Mouse (Mus musculus) lung, embryonic 14.5 days (tissue): ENCODE results near the gene Aox1. TPM values are rescaled to one million over a fixed set of nuclear protein-coding genes. Genes with fewer than 3 reads are reported as not detected.
"Not testable (repeated sequence)": the region's sequence is repeated elsewhere in the genome, so short reads cannot be mapped to it uniquely, and the experiment has no call there.

Experiments used
- ATAC-seq: fragments of 200-750 bp; cut with Nextera tagmentation; 2 replicates; pipeline ENCODE4 v1.8.0; 2017; ENCODE audit warnings: mild to moderate bottlenecking, moderate TSS enrichment, moderate library complexity; ENCODE audit not compliant: insufficient read depth
- DNase-seq: peaks from one replicate; pipeline ENCODE4 v3.0.0-alpha.2; 2015
- H3K27ac ChIP-seq: fragments of 300-500 bp; sonication (generic); 2 replicates; pipeline ENCODE4 v1.5.1; 2014; ENCODE audit warnings: low read depth, mild to moderate bottlenecking, moderate library complexity
- H3K27me3 ChIP-seq: fragments of 300-500 bp; sonication (generic); 2 replicates; pipeline ENCODE4 v1.6.1; 2014; ENCODE audit warnings: low read length, control low read depth; ENCODE audit not compliant: insufficient read depth
- H3K36me3 ChIP-seq: fragments of 300-500 bp; sonication (generic); 2 replicates; pipeline ENCODE4 v1.6.1; 2014; ENCODE audit warnings: control low read depth; ENCODE audit not compliant: insufficient read depth
- H3K4me1 ChIP-seq: fragments of 300-500 bp; sonication (generic); 2 replicates; pipeline ENCODE4 v1.6.1; 2014; ENCODE audit warnings: antibody characterized with exemption, control low read depth; ENCODE audit not compliant: insufficient read depth
- H3K4me2 ChIP-seq: fragments of 300-500 bp; sonication (generic); 2 replicates; pipeline ENCODE4 v1.6.1; 2014; ENCODE audit warnings: mild to moderate bottlenecking
- H3K4me3 ChIP-seq: fragments of 300-500 bp; sonication (generic); 2 replicates; pipeline ENCODE4 v1.5.1; 2014; ENCODE audit warnings: low read depth, low read length
- H3K9ac ChIP-seq: fragments of 300-500 bp; sonication (generic); 2 replicates; pipeline ENCODE4 v1.6.1; 2014
- H3K9me3 ChIP-seq: fragments of 300-500 bp; sonication (generic); 2 replicates; pipeline ENCODE4 v1.6.1; 2016; ENCODE audit warnings: low read depth, low read length, control low read depth
- CTCF ChIP-seq: IDR thresholded peaks from 2 replicates; pipeline ENCODE4 v1.5.1; 2016; ENCODE audit warnings: antibody characterized with exemption, low read depth
- WGBS: fragments of 180-500 bp; shearing (Covaris S2); extraction: QIAGEN DNeasy Blood & Tissue Kit; methylation state at CpG from one replicate; pipeline ENCODE4 v1.1.7; 2014; 5-methylcytosine and 5-hydroxymethylcytosine counted together
- polyA plus RNA-seq: library from polyadenylated mRNA; unstranded; fragments of >200 nt; fragmentation: Nextera tagmentation; extraction: Ambion mirVana; gene quantifications from 2 replicates; pipeline ENCODE4 v1.2.1, GENCODE M21; 2014

Aox1 gene
- 0.41 and 0.72 TPM in 2 replicates for polyA plus RNA-seq

DNA sequence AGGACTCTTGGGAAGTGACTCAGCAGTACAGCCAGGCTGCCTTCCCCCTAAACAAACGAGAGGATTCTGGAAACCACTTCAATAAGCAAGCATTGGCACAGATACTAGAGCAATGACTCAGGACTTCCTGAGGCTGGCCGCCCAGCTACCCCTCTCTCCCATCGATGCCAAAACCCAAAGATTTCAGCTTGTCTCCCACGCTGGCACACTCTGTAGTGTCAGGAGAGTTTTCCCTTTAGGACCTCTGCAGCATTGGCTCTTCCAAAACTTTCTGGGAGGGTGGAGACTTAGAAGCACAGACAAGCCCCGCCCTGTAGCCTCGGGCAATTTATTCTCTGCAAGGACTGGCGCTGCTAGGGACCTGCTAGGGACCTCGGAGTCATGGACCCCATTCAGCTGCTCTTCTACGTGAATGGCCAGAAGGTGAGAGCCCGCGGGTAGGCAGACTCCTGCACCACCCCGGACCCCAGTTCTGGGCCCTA is at the start of gene Aox1:
Gene Aox1 (plus strand): TSS at position 296 of the 482 bp plus-strand sequence.
- Histone ChIP-seq H3K4me1 (peaks cover 7% of the 10 kb centered on the region), H3K4me3 (peak within 1 kb of the TSS; percentile 25), H3K9me3 (no peaks in the 10 kb centered on the region), H3K9ac (0 out of 2 replicates have a peak within 1 kb of the TSS, but pooled peaks have one; percentile 24), H3K27ac (peak within 1 kb of the TSS; percentile 38; the same call in 1 of the 2 replicates), H3K36me3 (peaks cover 12% of the 10 kb centered on the region; the same call in 1 of the 2 replicates), H3K27me3 (no peaks in the 10 kb centered on the region), H3K4me2 (peak within 1 kb of the TSS; percentile 60)
- no peak for TF ChIP-seq CTCF
- ATAC-seq (peak; percentile 75), DNase-seq (peak; percentile 68)
- 11% methylated on average over 12 of the region's 12 CpGs for WGBS

DNA sequence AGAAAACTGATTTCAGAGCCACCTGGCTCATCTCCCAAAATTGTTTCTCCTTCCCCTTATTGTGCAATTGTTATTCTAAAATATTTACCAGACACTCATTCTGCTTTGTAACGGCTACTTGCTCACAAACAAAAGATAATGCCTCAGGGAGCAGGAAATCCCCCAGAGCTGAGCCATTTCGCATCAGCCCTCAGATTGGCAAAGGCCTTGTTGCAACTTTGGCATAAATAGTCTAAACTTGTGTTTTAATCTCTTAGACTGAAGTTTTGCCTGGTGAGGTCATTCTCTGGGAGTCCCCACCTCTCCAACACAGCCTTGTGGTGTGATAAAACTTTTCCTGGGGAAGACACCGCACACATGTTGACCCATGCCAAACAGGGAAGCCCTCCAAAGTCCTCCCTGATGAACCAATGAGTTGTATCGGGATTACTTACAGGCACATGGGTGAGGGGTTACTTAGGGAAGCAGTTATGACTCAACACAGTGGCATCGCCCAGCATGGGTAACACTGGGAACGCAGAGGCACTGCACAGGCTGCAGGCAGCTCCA is 40.6 kb upstream of the Aox1 start:
- H3K9ac ChIP-seq, result no peak overlapping the region
- no peaks in the 10 kb centered on the region for H3K27me3 ChIP-seq
- H3K9me3 ChIP-seq, result no peaks in the 10 kb centered on the region
- H3K27ac ChIP-seq, result no peak overlapping the region; the same call in 1 of the 2 replicates
- H3K4me2 ChIP-seq, result no peak overlapping the region
- no peaks in the 10 kb centered on the region for H3K4me1 ChIP-seq
- H3K36me3 ChIP-seq, result no peaks in the 10 kb centered on the region
- no peak overlapping the region for H3K4me3 ChIP-seq
- 61% methylated on average over 6 of the region's 6 CpGs for WGBS
- TF ChIP-seq CTCF, result no peak
- DNase-seq (peak; percentile 42), ATAC-seq (peak; percentile 31; the same call in 1 of the 2 replicates)

DNA sequence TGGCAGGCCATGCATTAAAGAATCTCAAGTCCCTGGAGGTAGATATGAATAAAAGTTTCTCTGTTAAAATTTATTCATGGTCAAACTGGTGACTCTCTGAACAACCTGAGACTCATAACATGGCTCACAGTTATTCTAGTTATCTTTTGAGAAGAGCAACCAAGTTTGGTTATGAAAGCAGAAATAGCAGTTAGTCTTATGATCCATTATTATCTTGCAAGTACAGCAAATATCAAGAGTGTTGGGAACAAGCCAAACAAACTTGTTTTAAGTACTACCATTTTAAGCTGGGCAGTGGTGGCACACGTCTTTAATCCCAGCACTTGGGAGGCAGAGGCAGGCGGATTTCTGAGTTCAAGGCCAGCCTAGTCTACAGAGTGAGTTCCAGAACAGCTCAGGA is 38.5 kb upstream of the Aox1 start:
- Histone ChIP-seq H3K9me3 (no peaks in the 10 kb centered on the region), H3K4me1 (no peaks in the 10 kb centered on the region), H3K27me3 (no peaks in the 10 kb centered on the region), H3K9ac (no peak overlapping the region), H3K4me3 (no peak overlapping the region), H3K36me3 (no peaks in the 10 kb centered on the region), H3K27ac (no peak overlapping the region), H3K4me2 (no peak overlapping the region)
- WGBS, result 74% methylated on average over 2 of the region's 2 CpGs
- no peak for ATAC-seq
- DNase-seq, result no peak
- TF ChIP-seq CTCF, result no peak

DNA sequence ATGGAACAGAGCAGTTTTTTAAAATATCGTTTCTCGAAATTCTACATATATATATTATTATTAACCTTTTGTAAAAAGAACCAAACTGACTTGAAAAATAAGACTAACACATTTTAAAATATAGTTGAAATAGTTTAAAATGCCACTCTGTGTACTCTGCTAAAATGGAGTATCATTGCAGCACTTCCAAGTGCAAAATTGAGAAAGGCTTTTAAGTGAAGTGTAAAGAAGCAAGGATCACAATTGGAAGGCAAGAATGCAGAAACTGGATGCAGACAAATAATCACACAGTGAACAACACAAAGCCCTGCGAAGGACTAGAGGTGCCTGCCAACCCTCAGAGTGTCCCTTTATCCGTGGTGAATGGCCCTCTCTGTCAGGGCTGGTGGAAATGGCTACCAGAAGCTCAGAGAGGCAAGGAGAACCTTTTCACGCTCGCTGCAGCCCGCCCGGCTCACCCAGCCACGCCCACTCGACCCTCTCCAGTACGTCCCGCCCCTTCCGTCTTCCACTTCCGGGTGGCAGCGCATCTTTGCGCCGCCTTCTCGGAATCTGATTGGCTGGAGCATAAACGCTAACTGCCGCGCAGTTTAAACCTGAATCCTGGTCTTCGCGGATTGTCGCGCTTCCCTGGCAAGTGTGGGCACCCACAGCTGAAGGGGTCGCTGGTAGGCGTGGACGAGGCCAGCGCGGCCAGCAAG is 34.1 kb upstream of the Aox1 start, which contains the start of gene Sgo2a:
Gene Sgo2a (plus strand): TSS at position 540 of the 701 bp plus-strand sequence.
- DNase-seq (peak; percentile 100), ATAC-seq (peak; percentile 97)
- Histone ChIP-seq H3K36me3 (peaks cover 7% of the 10 kb centered on the region), H3K4me1 (peaks cover 9% of the 10 kb centered on the region), H3K4me2 (peak within 1 kb of the TSS; percentile 74), H3K9ac (peak within 1 kb of the TSS; percentile 84), H3K9me3 (no peaks in the 10 kb centered on the region), H3K27me3 (no peaks in the 10 kb centered on the region), H3K27ac (peak within 1 kb of the TSS; percentile 86), H3K4me3 (peak within 1 kb of the TSS; percentile 85)
- TF ChIP-seq CTCF, result no peak
- WGBS, result 7% methylated on average over 30 of the region's 30 CpGs

DNA sequence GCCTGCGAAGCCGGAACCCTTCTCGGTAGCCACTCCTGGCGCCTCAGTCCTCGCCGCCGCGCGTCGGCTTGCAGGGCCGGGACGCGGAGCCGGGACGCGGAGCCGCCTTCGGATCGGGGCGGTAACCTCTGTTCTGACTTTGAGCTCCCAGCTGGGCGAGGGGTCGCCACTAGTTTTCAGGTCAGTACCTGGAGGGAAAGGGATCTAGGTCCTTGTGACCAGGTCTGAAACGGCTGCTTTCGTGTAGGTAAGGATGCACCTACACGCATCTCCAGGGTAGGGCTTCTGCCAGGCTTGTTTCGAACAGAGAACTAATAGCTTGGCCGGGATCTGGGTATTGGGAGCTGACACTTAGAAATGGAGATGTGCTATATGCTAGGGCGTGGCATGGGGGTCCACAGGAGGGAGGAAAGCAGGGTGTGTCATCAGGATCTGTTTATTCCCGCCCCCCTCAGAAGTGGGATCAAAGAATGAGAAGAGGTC is 33.6 kb upstream of the Aox1 start:
- ATAC-seq (peak; percentile 70), DNase-seq (no peak)
- Histone ChIP-seq H3K4me3 (peak overlapping the region; percentile 85), H3K36me3 (peaks cover 11% of the 10 kb centered on the region), H3K27me3 (no peaks in the 10 kb centered on the region), H3K9ac (peak overlapping the region; percentile 84), H3K4me1 (peaks cover 9% of the 10 kb centered on the region), H3K4me2 (peak overlapping the region; percentile 74), H3K9me3 (no peaks in the 10 kb centered on the region), H3K27ac (peak overlapping the region; percentile 86)
- TF ChIP-seq CTCF, result no peak
- WGBS, result under 1% methylated on average over 29 of the region's 29 CpGs

DNA sequence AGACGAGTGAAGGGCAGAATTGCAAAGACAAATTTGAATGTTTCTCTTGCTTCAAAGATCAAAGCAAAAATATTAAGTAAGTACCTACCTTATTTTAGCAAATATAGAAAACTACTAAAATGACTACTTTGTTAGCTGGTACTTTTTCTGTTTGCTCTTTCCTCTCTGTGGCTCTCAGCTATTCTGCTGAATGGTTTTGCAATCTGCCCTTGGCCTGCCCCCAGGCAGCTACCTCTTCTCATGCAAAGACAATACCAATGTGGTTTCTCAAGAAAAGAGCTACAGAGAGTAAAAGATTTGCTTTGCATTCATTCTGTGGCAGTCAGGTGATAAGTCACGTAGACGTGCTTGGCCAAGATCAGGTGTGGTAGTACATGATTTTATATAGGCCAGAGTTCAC is 31.6 kb upstream of the Aox1 start:
- 63% methylated on average over 3 of the region's 3 CpGs for WGBS
- Histone ChIP-seq H3K9ac (no peak overlapping the region), H3K27me3 (no peaks in the 10 kb centered on the region), H3K36me3 (peaks cover 25% of the 10 kb centered on the region), H3K4me2 (peak overlapping the region; percentile 74), H3K27ac (no peak overlapping the region), H3K4me1 (peaks cover 9% of the 10 kb centered on the region), H3K9me3 (no peaks in the 10 kb centered on the region), H3K4me3 (no peak overlapping the region)
- DNase-seq (no peak), ATAC-seq (no peak)
- TF ChIP-seq CTCF, result no peak

DNA sequence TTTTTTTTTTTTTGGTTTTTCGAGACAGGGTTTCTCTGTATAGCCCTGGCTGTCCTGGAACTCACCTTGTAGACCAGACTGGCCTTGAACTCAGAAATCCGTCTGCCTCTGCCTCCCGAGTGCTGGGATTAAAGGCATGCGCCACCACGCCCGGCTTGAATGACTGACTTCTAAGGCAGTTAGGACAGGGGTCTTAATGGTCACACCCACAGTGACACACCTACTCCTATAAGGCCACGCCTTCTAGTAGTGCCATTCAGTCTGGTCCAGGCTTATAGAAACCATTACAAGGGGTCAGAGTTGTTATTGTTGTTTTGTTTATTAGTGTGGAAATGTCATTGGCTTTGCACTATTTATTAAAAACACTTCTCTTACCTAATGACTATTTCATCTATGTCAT is 23.3 kb upstream of the Aox1 start:
- 93% methylated on average over 7 of the region's 7 CpGs for WGBS

More for the DNA sequence above, 23.3 kb upstream of the Aox1 start:
- DNase-seq, H3K4me1 ChIP-seq, H3K4me3 ChIP-seq, H3K9ac ChIP-seq, H3K27me3 ChIP-seq, H3K4me2 ChIP-seq, H3K9me3 ChIP-seq, H3K27ac ChIP-seq, ATAC-seq: not testable (repeated sequence)
- H3K36me3 ChIP-seq, result peaks cover 49% of the 10 kb centered on the region
